Mouse (Mus musculus) ES-Bruce4 (cell line): Measurements from ENCODE around the gene Mab21l1.

Experiments
- CTCF ChIP-seq: IDR thresholded peaks from one replicate; pipeline ENCODE4 v1.8.1; 2011; ENCODE audit warnings: low read depth, low read length
- EP300 ChIP-seq: IDR thresholded peaks from 2 replicates; pipeline ENCODE4 v1.6.1; 2011; ENCODE audit warnings: low read depth, low read length; ENCODE audit not compliant: insufficient read depth
- POLR2A ChIP-seq: IDR thresholded peaks from one replicate; pipeline ENCODE4 v1.8.1; 2011; ENCODE audit warnings: low read length; ENCODE audit not compliant: insufficient read depth

DNA sequence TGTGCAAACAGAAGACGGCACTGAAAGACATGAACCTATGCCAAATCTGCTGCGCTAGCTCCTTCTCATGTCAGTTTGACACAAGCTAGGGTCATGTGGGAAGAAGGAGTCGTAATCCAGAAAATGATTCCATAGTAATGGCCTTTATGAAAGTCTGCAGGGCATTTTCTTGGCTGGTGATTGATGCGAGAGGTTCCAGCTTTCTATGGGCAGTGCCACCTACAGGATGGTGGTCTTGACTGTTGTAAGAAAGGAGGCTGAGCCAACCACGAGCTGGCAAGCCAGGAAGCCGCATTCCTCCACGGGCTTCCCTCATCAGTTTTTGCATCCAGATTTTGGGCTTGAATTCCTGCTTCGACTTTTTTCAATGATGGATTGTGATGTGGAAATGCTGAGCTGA is 24.0 kb upstream of the Mab21l1 start:
- no peak for TF ChIP-seq EP300
- no peak for TF ChIP-seq CTCF
- TF ChIP-seq POLR2A = no peak
